Mouse (Mus musculus) ES-Bruce4 (cell line): Measurements from ENCODE around the gene Dcaf5. TPM values are rescaled to one million over a fixed set of nuclear protein-coding genes. Genes with fewer than 3 reads are reported as not detected.

ENCODE experiments used
- H3K27ac ChIP-seq: 2 replicates; pipeline ENCODE4 v1.5.1; 2012; ENCODE audit warnings: low read length, inconsistent platforms; ENCODE audit not compliant: insufficient read depth
- H3K27me3 ChIP-seq: 2 replicates; pipeline ENCODE4 v1.6.1; 2012; ENCODE audit warnings: mild to moderate bottlenecking, low read length, inconsistent platforms; ENCODE audit not compliant: control insufficient read depth, poor library complexity, insufficient read depth, severe bottlenecking
- H3K36me3 ChIP-seq: 2 replicates; pipeline ENCODE4 v1.6.1; 2012; ENCODE audit warnings: inconsistent platforms, mild to moderate bottlenecking, low read length, moderate library complexity; ENCODE audit not compliant: control insufficient read depth, poor library complexity, insufficient read depth, severe bottlenecking
- H3K4me1 ChIP-seq: one replicate; pipeline ENCODE4 v1.8.1; 2011; ENCODE audit warnings: low read length; ENCODE audit not compliant: control insufficient read depth, insufficient read depth
- H3K4me3 ChIP-seq: 2 replicates; pipeline ENCODE4 v1.5.1; 2011; ENCODE audit warnings: low read depth, mild to moderate bottlenecking, low read length
- H3K9ac ChIP-seq: 2 replicates; pipeline ENCODE4 v1.6.1; 2012; ENCODE audit warnings: low read depth, mild to moderate bottlenecking, inconsistent platforms; ENCODE audit not compliant: poor library complexity, severe bottlenecking
- H3K9me3 ChIP-seq: replicated peaks from 2 replicates; pipeline ENCODE4 v1.6.1; 2012; ENCODE audit warnings: mild to moderate bottlenecking, low read length, inconsistent platforms; ENCODE audit not compliant: control insufficient read depth, poor library complexity, insufficient read depth, severe bottlenecking
- CTCF ChIP-seq: IDR thresholded peaks from one replicate; pipeline ENCODE4 v1.8.1; 2011; ENCODE audit warnings: low read depth, low read length
- EP300 ChIP-seq: IDR thresholded peaks from 2 replicates; pipeline ENCODE4 v1.6.1; 2011; ENCODE audit warnings: low read depth, low read length; ENCODE audit not compliant: insufficient read depth
- POLR2A ChIP-seq: IDR thresholded peaks from one replicate; pipeline ENCODE4 v1.8.1; 2011; ENCODE audit warnings: low read length; ENCODE audit not compliant: insufficient read depth
- polyA plus RNA-seq: library from polyadenylated mRNA; stranded (reverse); fragments of >200 nt; gene quantifications from 2 replicates; pipeline ENCODE4 v1.2.4, GENCODE M21; 2011; ENCODE audit warnings: low read depth; ENCODE audit not compliant: missing spikeins, insufficient read depth, insufficient read length

Gene Dcaf5
- polyA plus RNA-seq = 10.0 and 10.2 TPM in 2 replicates

- H3K36me3 ChIP-seq = no peaks in the 10 kb centered on the region
- peak within 1 kb of the TSS; percentile 97 for H3K9ac ChIP-seq
- TF ChIP-seq POLR2A (peak; percentile 12), EP300 (no peak)
Observed at GRCm38 (mm10) chr12:80436336-80436976, at the start of gene Dcaf5. Gene Dcaf5 (minus strand): TSS chr12:80436601.

GRCm38 (mm10) chr12:80483397-80483796 is 47.0 kb upstream of the Dcaf5 start:
- H3K36me3 ChIP-seq = no peaks in the 10 kb centered on the region; the same call in 1 of the 2 replicates
- H3K9ac ChIP-seq = no peak overlapping the region
- H3K9me3 ChIP-seq = no peaks in the 10 kb centered on the region
- no peak overlapping the region for H3K27ac ChIP-seq
- no peaks in the 10 kb centered on the region for H3K27me3 ChIP-seq
- H3K4me3 ChIP-seq = no peak overlapping the region
- no peak for TF ChIP-seq CTCF
- no peak for TF ChIP-seq EP300
- no peak for TF ChIP-seq POLR2A
- H3K4me1 ChIP-seq = peaks cover 5% of the 10 kb centered on the region

More at GRCm38 (mm10) chr12:80436336-80436976, at the start of gene Dcaf5:
- peak within 1 kb of the TSS; percentile 45; the same call in 1 of the 2 replicates for H3K27ac ChIP-seq
- H3K4me3 ChIP-seq = peak within 1 kb of the TSS; percentile 99
- no peaks in the 10 kb centered on the region for H3K4me1 ChIP-seq
- H3K27me3 ChIP-seq = no peaks in the 10 kb centered on the region
- H3K9me3 ChIP-seq = no peaks in the 10 kb centered on the region

GRCm38 (mm10) chr12:80479986-80480385 is 43.6 kb upstream of the Dcaf5 start:
- peaks cover 2% of the 10 kb centered on the region; the same call in 1 of the 2 replicates for H3K36me3 ChIP-seq
- no peaks in the 10 kb centered on the region for H3K9me3 ChIP-seq
- TF ChIP-seq CTCF (no peak), POLR2A (no peak), EP300 (no peak)

GRCm38 (mm10) chr12:80473731-80474130 is 37.3 kb upstream of the Dcaf5 start:
- TF ChIP-seq EP300 = no peak
- TF ChIP-seq POLR2A = no peak
- no peak for TF ChIP-seq CTCF
- Histone ChIP-seq H3K9me3 (no peaks in the 10 kb centered on the region), H3K4me3 (no peak overlapping the region), H3K27ac (no peak overlapping the region), H3K27me3 (no peaks in the 10 kb centered on the region), H3K4me1 (no peaks in the 10 kb centered on the region), H3K9ac (no peak overlapping the region), H3K36me3 (0 out of 2 replicates have a peak, but pooled peaks cover 2% of the 10 kb centered on the region)

More at GRCm38 (mm10) chr12:80479986-80480385, 43.6 kb upstream of the Dcaf5 start:
- no peaks in the 10 kb centered on the region for H3K27me3 ChIP-seq
- no peak overlapping the region for H3K4me3 ChIP-seq
- no peak overlapping the region for H3K9ac ChIP-seq
- H3K27ac ChIP-seq = 0 out of 2 replicates have a peak overlapping the region, but pooled peaks have one; percentile 28
- no peaks in the 10 kb centered on the region for H3K4me1 ChIP-seq

- TF ChIP-seq POLR2A (no peak), EP300 (no peak)
- no peaks in the 10 kb centered on the region for H3K4me1 ChIP-seq
- H3K9me3 ChIP-seq = no peaks in the 10 kb centered on the region
- H3K9ac ChIP-seq = no peak overlapping the region
- no peak overlapping the region for H3K27ac ChIP-seq
- H3K27me3 ChIP-seq = no peaks in the 10 kb centered on the region
- H3K4me3 ChIP-seq = no peak overlapping the region
- 0 out of 2 replicates have a peak, but pooled peaks cover 2% of the 10 kb centered on the region for H3K36me3 ChIP-seq
Observed at GRCm38 (mm10) chr12:80471926-80472325, 35.5 kb upstream of the Dcaf5 start.

GRCm38 (mm10) chr12:80470206-80470605 is 33.8 kb upstream of the Dcaf5 start:
- no peak for TF ChIP-seq CTCF
- no peak for TF ChIP-seq POLR2A
- no peak for TF ChIP-seq EP300
- no peak overlapping the region for H3K4me3 ChIP-seq
- no peaks in the 10 kb centered on the region for H3K9me3 ChIP-seq
- H3K27me3 ChIP-seq = no peaks in the 10 kb centered on the region
- H3K9ac ChIP-seq = no peak overlapping the region
- H3K4me1 ChIP-seq = no peaks in the 10 kb centered on the region
- no peaks in the 10 kb centered on the region for H3K36me3 ChIP-seq
- H3K27ac ChIP-seq = no peak overlapping the region
